Mouse (Mus musculus) erythroid progenitor cell, adult 5-6 weeks (primary cell): ENCODE measurements around the gene Dnajb12. TPM values are rescaled to one million over a fixed set of nuclear protein-coding genes. Genes with fewer than 3 reads are reported as not detected.

Source experiments
- ATAC-seq: replicated peaks from 2 replicates; pipeline ENCODE4 v1.8.0; 2016; ENCODE audit warnings: moderate number of reproducible peaks, mild to moderate bottlenecking, moderate TSS enrichment, inconsistent platforms; ENCODE audit not compliant: poor library complexity, low FRiP score, severe bottlenecking
- total RNA-seq, 2 experiments: library from RNA; stranded (forward) in 1 of 2; stranded (reverse) in 1 of 2; fragments of 150-400 nt in 1 of 2; fragments of 186-747, 209-891 nt in 1 of 2; gene quantifications; 2 replicates each; pipeline versions ENCODE4 v1.2.3 to v1.2.4; 2015 to 2017; ENCODE audit warnings: low replicate concordance in 2 of 2

The Dnajb12 gene
- total RNA-seq (2015; ENCODE audit: low replicate concordance), result 27.2 and 34.2 TPM in 2 replicates
- 30.4 and 32.7 TPM in 2 replicates for total RNA-seq (2017; ENCODE audit: low replicate concordance)

GRCm38 (mm10) chr10:59879255-59880028 is at the start of gene Dnajb12:
Gene Dnajb12 (plus strand): TSS chr10:59879556.
- ATAC-seq, result peak; percentile 71

GRCm38 (mm10) chr10:59829886-59830285 is 49.5 kb upstream of the Dnajb12 start:
- ATAC-seq, result no peak

DNA sequence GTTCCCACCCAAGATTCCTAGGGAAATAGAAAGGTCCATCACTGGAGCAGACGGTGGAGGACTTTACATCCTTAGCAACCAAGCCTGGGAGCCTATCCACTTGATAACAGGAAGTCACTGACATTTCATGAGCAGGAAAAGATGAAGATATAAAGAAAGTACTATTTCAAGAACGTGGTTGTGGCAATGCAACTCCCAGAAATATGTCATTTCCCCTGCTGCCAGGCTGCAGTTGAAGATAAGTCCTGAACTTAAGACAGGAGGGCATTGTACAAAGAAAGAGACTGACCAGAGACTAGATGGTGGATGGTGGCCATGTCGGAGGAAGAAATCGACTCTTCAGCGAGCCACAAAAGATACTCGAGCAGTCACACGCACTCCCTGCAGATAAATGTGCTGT is 47.4 kb upstream of the Dnajb12 start:
- ATAC-seq, result no peak

DNA sequence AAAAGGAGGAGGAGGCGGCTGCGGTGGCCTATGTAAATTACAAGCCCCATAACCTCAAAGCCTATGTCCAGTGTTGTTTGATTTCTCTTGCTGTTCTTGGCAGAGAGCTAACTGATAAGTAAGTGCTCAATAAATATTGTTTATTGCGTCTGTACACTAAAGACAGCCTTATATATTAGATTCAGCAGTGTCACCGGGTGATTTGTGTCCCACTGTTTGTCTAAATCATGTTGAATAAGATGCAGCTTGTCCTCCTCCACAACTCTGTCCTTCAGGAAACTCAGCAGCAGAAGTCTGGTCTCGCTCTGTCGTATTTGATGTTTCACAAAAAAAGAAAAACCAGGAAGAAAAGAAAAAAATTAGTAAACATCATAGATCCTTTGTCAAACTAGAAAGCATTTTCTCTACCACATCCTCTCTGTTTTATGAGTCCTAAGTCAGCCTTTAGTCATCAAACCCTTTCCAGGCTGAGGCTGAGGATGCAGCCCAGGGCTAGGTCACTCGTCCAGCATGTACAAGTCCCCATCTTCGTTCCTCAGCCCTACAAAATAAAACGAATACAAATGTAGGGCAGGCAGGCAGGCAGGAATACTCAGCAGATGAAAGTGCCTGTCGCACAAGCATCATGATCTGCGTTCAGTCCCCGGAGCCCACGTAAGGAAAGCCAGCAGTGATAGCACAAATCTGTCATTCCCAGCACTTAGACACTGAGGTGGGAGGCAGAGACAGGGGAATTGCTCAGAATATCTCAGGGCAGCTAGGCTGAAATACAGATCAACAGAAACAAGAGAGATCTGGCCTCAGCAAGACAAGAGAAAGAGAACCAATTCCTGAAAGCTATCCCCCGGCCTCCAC is 43.8 kb upstream of the Dnajb12 start:
- ATAC-seq, result no peak

- no peak for ATAC-seq
Measured at GRCm38 (mm10) chr10:59837490-59837889, 41.9 kb upstream of the Dnajb12 start.

- ATAC-seq, result no peak
Measured at GRCm38 (mm10) chr10:59841434-59841833, 37.9 kb upstream of the Dnajb12 start.

GRCm38 (mm10) chr10:59843125-59843524 is 36.2 kb upstream of the Dnajb12 start:
- ATAC-seq, result no peak

GRCm38 (mm10) chr10:59844686-59845085 is 34.7 kb upstream of the Dnajb12 start:
- ATAC-seq, result no peak

DNA sequence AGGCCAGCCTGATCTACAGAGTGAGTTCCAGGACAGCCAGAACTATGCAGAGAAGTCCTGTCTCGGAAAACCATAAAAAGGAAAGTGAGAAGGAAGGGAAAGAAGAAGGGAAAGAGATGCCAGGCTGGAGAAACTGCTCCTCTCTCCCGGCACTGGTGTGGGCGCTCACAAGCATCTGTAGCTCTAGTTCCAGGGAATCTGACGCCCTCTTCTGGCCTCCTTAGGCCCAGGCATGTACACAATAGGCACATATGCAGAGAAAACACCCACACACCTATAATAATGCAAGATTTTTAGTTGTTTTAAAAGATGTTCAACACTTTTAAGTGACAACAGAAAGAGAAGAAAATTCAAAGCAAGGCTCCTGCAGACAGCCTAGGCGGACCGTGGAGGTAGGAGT is 32.9 kb upstream of the Dnajb12 start:
- ATAC-seq, result no peak

DNA sequence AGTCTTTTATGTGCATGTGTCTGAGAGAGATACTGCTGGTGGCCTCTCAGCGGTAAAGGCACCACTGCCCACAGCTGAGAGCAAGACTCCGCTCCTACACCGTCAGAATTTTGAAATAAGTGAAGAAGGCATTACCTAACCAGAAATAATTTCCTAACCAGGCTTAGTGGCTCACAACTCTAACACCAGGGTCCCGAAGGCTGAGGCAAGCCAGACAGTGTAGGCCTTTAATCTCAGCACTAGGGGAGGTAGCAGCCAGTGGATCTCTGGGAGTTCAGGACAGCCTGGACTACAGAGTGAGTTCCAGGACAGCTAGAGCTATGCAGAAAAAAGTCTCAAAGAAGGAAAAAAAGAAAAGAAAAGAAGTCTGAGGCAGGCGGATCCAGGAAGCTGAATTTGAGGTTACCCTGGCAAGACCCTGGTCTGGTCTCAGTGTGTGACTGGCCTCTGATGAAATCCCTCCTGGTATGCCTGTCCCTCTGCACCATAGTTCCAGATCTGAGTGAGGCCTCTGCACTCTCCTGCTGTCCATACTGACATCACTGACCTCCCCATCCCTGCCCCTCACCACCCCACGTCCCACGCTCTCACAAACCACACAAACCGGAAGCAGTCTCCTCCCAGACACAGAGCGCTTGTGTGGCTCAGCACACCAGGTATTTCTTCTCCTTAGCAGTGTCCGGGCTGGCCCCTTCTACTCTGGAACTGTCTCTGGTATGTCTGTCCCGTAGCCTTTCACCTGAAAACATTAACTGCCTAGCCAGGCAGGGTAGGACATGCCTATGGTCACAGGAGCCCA is 31.1 kb upstream of the Dnajb12 start:
- ATAC-seq, result no peak

GRCm38 (mm10) chr10:59848953-59849352 is 30.4 kb upstream of the Dnajb12 start:
- ATAC-seq, result no peak

DNA sequence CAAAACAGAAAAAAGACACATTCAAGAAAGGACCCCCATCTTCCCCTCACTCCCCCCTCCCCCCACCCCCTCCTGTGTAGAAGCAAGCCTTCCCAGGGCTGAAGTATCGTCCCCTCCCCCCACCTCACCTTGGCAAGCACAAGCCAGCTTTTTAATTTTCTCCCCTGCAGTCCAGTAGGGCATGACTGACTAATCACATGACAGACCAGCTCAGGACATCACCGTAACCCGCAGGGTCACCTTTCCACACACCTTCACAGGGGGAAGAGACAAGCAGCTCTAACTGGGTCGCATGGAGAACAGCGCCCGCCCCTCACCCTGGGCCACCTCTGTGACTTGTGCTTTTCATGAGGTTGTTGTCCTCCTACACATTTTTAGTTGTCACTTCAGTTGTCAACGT is 30.0 kb upstream of the Dnajb12 start:
- ATAC-seq, result no peak

- ATAC-seq, result no peak
Measured at GRCm38 (mm10) chr10:59857157-59857556, 22.2 kb upstream of the Dnajb12 start.

- no peak for ATAC-seq
Measured at GRCm38 (mm10) chr10:59860684-59861083, 18.7 kb upstream of the Dnajb12 start.

DNA sequence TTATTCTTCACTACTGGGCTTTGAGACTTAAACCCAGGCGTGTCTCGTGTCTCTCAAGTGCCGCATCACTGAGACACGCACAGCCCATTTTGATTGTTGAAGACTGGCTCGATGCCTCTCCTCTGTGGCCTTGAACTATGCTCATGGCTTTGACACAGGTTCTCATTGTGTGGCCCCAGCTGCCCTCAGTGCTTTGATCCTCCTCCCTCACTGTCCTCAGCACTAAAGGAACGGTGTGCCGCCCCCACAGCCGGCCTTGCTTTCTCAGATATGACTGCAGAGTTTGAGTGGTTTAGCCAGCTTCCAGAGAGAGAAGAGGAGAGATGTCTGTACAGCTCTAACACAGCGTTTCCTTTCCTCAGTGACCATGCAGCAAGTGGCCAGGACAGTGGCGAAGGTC is 18.2 kb upstream of the Dnajb12 start:
- no peak for ATAC-seq

DNA sequence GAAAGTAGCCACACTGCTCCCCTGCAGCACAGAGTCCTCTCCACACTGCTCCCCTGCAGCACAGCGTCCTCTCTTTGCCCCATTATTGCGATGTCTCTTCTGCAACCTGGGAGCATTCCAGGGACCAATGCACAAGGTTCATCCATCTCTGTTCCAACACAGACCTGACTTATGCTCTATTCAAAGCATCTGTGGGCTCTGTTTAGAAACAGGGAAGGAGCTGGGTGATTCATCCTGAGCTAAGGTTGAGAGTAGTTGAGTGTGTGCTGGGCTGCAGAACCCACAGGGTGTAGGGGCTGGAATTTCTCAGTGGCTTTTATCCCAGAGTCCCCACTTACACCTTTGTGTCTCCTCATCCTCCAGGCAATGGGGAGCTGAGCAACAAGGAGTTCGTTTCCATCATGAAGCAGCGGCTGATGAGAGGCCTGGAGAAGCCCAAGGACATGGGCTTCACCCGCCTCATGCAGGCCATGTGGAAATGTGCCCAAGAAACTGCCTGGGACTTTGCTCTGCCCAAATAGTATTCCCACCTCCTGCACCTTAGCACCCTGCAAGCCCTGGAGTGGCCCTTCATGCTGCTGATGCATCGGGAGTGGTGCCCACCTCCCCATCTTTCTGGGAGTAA is 16.4 kb upstream of the Dnajb12 start:
- no peak for ATAC-seq

DNA sequence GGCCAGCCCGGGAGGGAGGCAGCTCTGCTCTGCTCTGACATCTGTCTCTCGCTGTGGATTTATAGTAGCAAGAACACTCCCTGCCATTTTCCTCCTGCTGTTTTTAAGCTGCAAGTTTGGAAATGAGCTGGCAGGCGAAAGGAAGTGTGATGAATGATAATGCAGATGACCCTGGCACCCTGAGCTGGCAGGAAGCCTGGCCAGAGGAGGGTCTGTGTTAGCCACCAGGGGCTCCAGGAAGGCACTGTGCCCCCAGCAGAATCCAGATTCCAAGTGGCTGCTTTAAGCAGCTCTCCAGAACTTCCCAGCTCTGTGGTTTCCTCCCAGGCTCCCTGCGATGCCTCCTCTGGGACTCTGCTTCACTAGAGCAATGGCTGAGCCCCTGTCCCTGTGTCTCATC is 15.7 kb upstream of the Dnajb12 start:
- ATAC-seq, result no peak

DNA sequence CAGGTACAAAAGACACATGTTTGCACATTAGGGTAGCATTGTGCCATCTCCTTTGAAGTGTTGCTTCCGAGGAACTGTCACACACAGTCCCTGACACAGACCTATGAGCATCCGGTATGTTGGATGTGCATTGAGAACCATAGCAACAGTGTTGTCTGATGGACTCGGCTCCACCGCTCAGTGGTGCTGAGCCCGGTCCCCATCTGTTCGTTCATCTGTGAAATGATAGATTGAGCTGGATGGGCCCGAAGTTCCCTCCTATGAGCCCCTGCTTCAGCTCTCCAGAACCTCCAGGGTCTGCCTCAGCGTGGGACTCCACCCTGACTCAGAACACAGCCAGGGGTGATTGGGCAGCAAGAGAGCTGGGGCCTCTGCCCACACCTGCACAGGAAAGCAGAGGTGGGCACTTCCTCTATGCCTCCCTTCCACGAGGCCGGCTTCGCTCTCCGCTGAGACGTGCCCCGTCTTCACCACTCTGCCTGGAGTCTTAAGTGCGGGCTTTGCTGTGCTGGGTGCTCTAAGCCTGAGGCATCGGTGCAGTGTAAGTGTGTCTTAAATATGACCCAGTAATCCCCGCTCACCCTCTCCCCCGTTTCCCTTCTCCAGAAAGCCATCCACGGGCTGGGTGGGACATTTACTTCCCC is 15.0 kb upstream of the Dnajb12 start:
- no peak for ATAC-seq
